Mouse (Mus musculus) heart, adult 9 months (tissue): ENCODE data around the gene Pi16.
"Not testable (repeated sequence)": the region's sequence is repeated elsewhere in the genome, so short reads cannot be mapped to it uniquely, and the experiment has no call there.

Experiments used
- DNase-seq, 2 experiments: peaks; one replicate each; pipeline ENCODE4 v3.0.0; 2022; ENCODE audit warnings: low spot score in 2 of 2

The Pi16 gene

GRCm38 (mm10) chr17:29330671-29331410 lies 13.4 kb downstream of the Pi16 start:
- DNase-seq, result no peak

- DNase-seq, result no peak
These were observed 14.8 kb downstream of the Pi16 start for GRCm38 (mm10) chr17:29332186-29332685.

DNA sequence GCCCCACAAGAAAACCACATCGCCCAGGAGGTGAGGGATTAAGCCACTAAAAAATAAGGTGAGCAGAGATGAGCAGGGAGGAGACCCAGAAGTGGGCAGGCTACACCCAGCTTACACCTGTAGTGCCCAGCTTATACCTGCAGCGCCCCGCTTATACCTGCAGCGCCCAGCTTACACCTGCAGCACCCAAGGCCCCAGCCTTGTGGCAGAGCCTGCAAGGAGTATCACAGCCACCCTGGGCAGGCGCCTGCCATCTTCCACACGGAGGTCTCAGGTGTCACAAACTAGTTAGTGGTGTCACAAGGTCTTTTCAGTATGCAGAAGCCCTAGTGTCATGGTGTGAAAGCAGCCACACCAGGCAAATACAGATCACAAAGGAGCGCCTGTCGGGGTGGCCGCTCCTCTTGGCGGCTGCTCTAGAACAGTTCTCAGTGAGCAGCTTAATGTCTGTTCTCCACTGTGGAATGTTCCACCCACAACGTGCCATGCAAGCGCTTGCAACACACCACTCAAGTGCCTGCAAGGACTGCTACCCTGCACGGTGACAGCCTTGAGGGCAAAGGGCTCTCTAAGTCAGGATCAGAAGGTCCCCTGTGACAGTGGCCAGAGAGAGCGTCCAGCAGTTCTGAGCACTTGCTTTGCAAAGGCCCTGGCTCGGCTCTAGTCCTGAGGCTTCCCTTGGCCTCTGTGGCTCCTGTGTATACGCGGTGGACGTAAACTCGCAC lies 18.9 kb downstream of the Pi16 start:
- no peak for DNase-seq

GRCm38 (mm10) chr17:29337979-29338823 lies 20.7 kb downstream of the Pi16 start:
- DNase-seq, result no peak

GRCm38 (mm10) chr17:29339170-29339768 lies 21.8 kb downstream of the Pi16 start:
- no peak for DNase-seq

- DNase-seq, result peak in 1 of 2 experiments; percentile 73
These were observed 23.2 kb downstream of the Pi16 start for GRCm38 (mm10) chr17:29340406-29341261.

- DNase-seq, result peak; percentile 58 to 66
These were observed 24.1 kb downstream of the Pi16 start for GRCm38 (mm10) chr17:29341591-29342003.

- peak; percentile 72 for DNase-seq
These were observed 24.8 kb downstream of the Pi16 start for GRCm38 (mm10) chr17:29342010-29342910.

- no peak for DNase-seq
These were observed 25.8 kb downstream of the Pi16 start for GRCm38 (mm10) chr17:29343241-29343640.

DNA sequence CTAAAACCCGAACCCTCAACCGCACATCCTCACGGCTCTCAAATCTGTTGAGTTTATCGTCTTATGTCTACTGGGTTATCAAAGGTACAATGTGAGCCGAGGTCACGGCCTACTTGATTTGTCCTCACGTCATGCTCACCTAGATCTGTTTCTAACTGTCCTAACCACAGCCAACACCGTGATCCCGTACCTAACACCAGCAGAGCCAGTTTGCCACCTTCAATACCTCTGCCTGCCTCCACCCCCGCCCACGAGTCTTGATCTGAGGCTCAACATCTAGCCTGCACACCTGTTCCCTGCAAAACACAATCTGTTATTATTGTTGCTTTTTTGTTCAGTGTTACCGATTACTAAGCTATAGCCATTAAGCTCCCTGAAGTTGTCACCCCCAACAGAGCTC lies 27.8 kb downstream of the Pi16 start:
- DNase-seq, result no peak

- peak in 1 of 2 experiments; percentile 43 for DNase-seq
These were observed 29.1 kb downstream of the Pi16 start for GRCm38 (mm10) chr17:29346496-29347125.

DNA sequence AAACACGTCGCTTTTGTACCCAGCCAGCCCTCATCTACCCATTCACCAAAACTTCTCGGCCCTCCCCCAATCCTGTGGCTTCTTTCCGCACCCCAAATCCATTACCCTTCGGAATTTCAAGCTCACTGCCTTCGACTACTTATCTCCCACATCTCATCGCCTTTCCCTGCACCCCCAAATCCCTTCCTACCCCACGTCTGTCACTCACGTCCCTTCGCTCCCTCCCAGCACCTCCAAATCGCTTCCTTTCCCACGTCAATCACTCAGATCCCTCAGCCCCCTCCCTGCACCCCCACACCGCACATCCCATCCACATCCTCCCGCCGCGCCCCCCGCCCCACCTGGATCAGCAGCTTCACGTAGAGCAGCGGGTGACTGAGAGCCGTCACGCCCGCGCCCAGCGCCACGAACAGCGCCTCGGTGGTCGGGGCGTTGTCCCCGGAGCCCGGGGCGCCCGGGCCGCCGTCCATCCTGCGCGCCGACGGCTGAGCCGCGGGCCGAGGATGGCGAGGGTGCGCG lies 29.7 kb downstream of the Pi16 start:
- DNase-seq, result no peak

GRCm38 (mm10) chr17:29347645-29348256 lies 30.3 kb downstream of the Pi16 start, which contains the start of gene Mtch1:
Mtch1 (minus strand) TSS chr17:29347934.
- peak; percentile 97 to 99 for DNase-seq

- DNase-seq, result no peak
These were observed 31.5 kb downstream of the Pi16 start for GRCm38 (mm10) chr17:29348996-29349395.

GRCm38 (mm10) chr17:29351056-29351455 lies 33.6 kb downstream of the Pi16 start:
- DNase-seq, result not testable (repeated sequence)

DNA sequence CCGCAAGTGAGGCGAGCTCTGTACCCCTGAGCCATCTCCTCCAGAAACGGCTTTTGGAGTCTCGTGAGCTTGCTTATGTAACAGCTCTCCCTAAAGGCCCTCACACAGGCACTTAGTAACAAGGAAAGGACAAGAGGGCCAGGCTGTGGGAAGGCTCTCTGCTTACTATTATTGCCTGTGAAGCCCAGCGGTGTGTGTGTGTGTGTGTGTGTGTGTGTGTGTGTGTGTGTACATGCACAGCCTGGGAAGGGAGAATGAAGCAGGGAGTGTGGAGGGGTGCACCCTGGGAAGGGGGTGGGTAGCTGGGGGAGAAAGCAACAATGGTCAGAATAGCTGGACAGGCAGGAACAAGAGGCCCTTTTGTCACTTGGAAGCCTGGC lies 38.0 kb downstream of the Pi16 start:
- peak; percentile 47 to 48 for DNase-seq

DNA sequence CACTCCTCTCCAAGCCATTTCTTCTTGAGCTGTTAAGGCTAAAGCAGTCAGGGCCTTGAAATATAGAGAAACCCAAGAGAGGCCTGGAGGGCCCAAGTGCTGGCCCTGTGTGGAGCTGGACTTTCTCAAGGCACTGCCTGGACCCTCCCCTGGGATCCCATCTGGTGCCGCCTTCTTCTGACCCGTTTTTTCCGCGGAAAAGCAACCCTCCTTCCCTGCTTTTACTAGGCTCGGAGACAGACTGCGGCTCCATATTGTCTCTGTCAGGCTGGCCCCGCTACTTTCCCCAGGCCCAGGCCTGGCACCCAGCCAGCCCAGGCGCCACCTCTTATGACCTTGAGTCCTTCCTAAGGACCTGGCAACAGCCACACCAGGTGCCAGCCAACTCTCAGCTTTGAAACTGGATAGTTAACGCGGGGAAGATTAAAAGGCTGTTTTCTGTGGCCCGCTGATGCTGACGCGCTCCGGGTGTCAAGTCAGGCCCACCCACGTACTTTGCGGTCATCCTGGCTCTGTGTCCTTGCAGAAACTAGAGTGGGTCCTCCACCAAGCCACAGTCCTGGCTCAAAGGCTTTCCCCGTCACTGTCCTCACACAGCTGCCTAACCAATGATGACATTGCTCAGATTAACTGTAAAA lies 38.5 kb downstream of the Pi16 start:
- DNase-seq, result peak; percentile 69 to 88

DNA sequence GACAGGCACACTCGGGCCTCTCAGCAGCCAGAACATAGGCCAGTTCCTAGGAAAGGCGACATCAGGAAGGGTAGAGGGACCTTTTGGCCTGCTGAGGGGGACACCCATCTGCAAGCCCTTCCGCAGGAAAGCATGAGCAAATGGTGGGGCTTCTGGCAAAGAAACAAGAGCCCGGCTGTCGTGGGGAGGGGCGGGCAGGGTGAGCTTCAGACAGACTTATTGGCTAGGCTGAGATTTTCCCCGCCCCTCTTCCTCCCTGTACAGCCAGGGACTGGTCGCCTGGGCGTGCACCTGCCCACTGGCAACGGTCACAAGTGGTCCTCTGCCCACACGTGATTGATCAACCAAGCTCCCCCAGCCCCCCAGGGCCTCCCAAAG lies 39.0 kb downstream of the Pi16 start:
- DNase-seq, result peak in 1 of 2 experiments; percentile 90
